Mouse (Mus musculus) G1E-ER4 (cell line): ENCODE results near the gene Tada2b. TPM values are rescaled to one million over a fixed set of nuclear protein-coding genes. Genes with fewer than 3 reads are reported as not detected.

ENCODE experiments used
- GATA1 ChIP-seq: IDR thresholded peaks from one replicate; pipeline ENCODE4 v1.8.0; 2012; ENCODE audit warnings: low read length, inconsistent platforms
- polyA plus RNA-seq: library from polyadenylated mRNA; stranded (reverse); fragments of >175 nt; gene quantifications from 2 replicates; pipeline ENCODE4 v1.2.3, GENCODE M21; 2012

Gene Tada2b
- polyA plus RNA-seq, result 15.2 and 18.6 TPM in 2 replicates

- TF ChIP-seq GATA1, result no peak
Observed at GRCm38 (mm10) chr5:36484171-36484990, at the start of gene Tada2b, which contains the start of gene Ccdc96. Gene Tada2b (minus strand): TSS chr5:36484285. Gene Ccdc96 (plus strand): TSS chr5:36484588.

GRCm38 (mm10) chr5:36530129-36530751, 46.2 kb upstream of the Tada2b start:
- TF ChIP-seq GATA1, result no peak

- TF ChIP-seq GATA1, result no peak
Observed at GRCm38 (mm10) chr5:36529698-36530097, 45.6 kb upstream of the Tada2b start.

- TF ChIP-seq GATA1, result no peak
Observed at GRCm38 (mm10) chr5:36526921-36527320, 42.8 kb upstream of the Tada2b start.

GRCm38 (mm10) chr5:36526274-36526673, 42.2 kb upstream of the Tada2b start:
- no peak for TF ChIP-seq GATA1

- TF ChIP-seq GATA1, result no peak
Observed at GRCm38 (mm10) chr5:36525216-36525615, 41.1 kb upstream of the Tada2b start.

- TF ChIP-seq GATA1, result no peak
Observed at GRCm38 (mm10) chr5:36523219-36523703, 39.2 kb upstream of the Tada2b start.

- TF ChIP-seq GATA1, result no peak
Observed at GRCm38 (mm10) chr5:36522782-36523181, 38.7 kb upstream of the Tada2b start.

- no peak for TF ChIP-seq GATA1
Observed at GRCm38 (mm10) chr5:36519751-36520150, 35.7 kb upstream of the Tada2b start.

GRCm38 (mm10) chr5:36517596-36517995, 33.5 kb upstream of the Tada2b start:
- no peak for TF ChIP-seq GATA1

- TF ChIP-seq GATA1, result no peak
Observed at GRCm38 (mm10) chr5:36515558-36515957, 31.5 kb upstream of the Tada2b start.

GRCm38 (mm10) chr5:36515126-36515525, 31.0 kb upstream of the Tada2b start:
- TF ChIP-seq GATA1, result no peak

- TF ChIP-seq GATA1, result no peak
Observed at GRCm38 (mm10) chr5:36510956-36511355, 26.9 kb upstream of the Tada2b start.

- TF ChIP-seq GATA1, result no peak
Observed at GRCm38 (mm10) chr5:36508351-36508750, 24.3 kb upstream of the Tada2b start.

- no peak for TF ChIP-seq GATA1
Observed at GRCm38 (mm10) chr5:36505643-36506042, 21.6 kb upstream of the Tada2b start.

- no peak for TF ChIP-seq GATA1
Observed at GRCm38 (mm10) chr5:36505235-36505634, 21.1 kb upstream of the Tada2b start.

- TF ChIP-seq GATA1, result no peak
Observed at GRCm38 (mm10) chr5:36494709-36495108, 10.6 kb upstream of the Tada2b start.
